Comparison of ENCODE assay signal across 17 mouse cellular contexts in genomic region chr12:8864830-8865229, GRCm38 (mm10). TPM values are rescaled to one million over a fixed set of nuclear protein-coding genes. Genes with fewer than 3 reads are reported as not detected.
DNase-seq lines count a peak whose midpoint lies in the region; ATAC-seq and TF ChIP-seq lines count a peak whose summit lies in the region.
"Had no signal": no experiment of that assay in that cellular context is flagged by ENCODE, and none has a peak within 500 bp of the region (broad histone marks: within the 10 kb centered on the region; RNA-seq: fewer than 3 reads in every experiment).

No protein-coding gene starts in this region.

- intact Hi-C loops in gastrocnemius, adult 2 months (cut with DNase I) = loop anchor here (10.0 kb wide), 1 partner anchor 1360 kb away; no protein-coding TSS in a partner anchor

- ATAC-seq in inflammation-experienced regulatory T-cells, adult 6 months = no peak
- ATAC-seq: forebrain, embryonic 16.5 days had no signal

- H3K79me2 ChIP-seq in C2C12 (ENCODE audit: control insufficient read depth, insufficient read depth) = no peaks in the 10 kb centered on the region
- no peaks in the 10 kb centered on the region for H3K79me2 ChIP-seq in macrophage (ENCODE audit: inconsistent target)

- H3K27me3 ChIP-seq in C2C12 (ENCODE audit: control insufficient read depth, insufficient read depth, insufficient read length) = no peaks in the 10 kb centered on the region

- H3K36me3 ChIP-seq in C2C12 (ENCODE audit: control insufficient read depth, insufficient read depth) = no peaks in the 10 kb centered on the region
- no peaks in the 10 kb centered on the region for H3K36me3 ChIP-seq in macrophage (ENCODE audit: inconsistent target)
- H3K36me3 ChIP-seq: hindbrain, embryonic 10.5 days had no signal

- no peak for DNase-seq in gastrocnemius, adult 2 months
- DNase-seq in gastrocnemius, postnatal 25 days = no peak
- DNase-seq in c-Kit-positive CD71-negative TER-119-negative erythroid progenitor cells, embryonic 14.5 days (ENCODE audit: low read depth) = peak; percentile 60
- DNase-seq in cerebellum, adult 8-10 months = no peak
- DNase-seq in B cell, adult 2 months = no peak
- DNase-seq: cerebellum, postnatal 36 days; kidney, adult 18-20 months; right cerebral cortex, postnatal 14 days; thymus, postnatal 25 days had no signal

- H3ac ChIP-seq in C2C12 (ENCODE audit: control insufficient read depth, insufficient read length, low read depth) = peak overlapping the region; percentile 13

- TF ChIP-seq CTCF in gastrocnemius, adult 2 months (IDR thresholded peaks at IDR 0.05) = no peak
- no peak for TF ChIP-seq CTCF in C2C12 (IDR thresholded peaks at IDR 0.05; ENCODE audit: control insufficient read depth, insufficient read depth, insufficient read length)

- no peak overlapping the region for H3K4me3 ChIP-seq in gastrocnemius, adult 2 months
- no peak overlapping the region for H3K4me3 ChIP-seq in C2C12 (ENCODE audit: insufficient read depth, poor library complexity, severe bottlenecking)
- no peak overlapping the region for H3K4me3 ChIP-seq in macrophage (ENCODE audit: inconsistent target)
- H3K4me3 ChIP-seq: hindbrain, embryonic 10.5 days; layer of hippocampus, adult 2 months; megakaryocyte, embryonic 14.5 days had no signal

- 2% methylated on average over 3 of the region's 3 CpGs for WGBS in macrophage (ENCODE audit: missing documents)

- H3K27ac ChIP-seq in gastrocnemius, adult 2 months = peak overlapping the region; percentile 40; the same call in 1 of the 2 replicates
- peak overlapping the region; percentile 79 for H3K27ac ChIP-seq in macrophage
- H3K27ac ChIP-seq: hindbrain, embryonic 10.5 days; layer of hippocampus, adult 2 months; liver, embryonic 14.5 days had no signal

- H3K79me3 ChIP-seq in C2C12 (ENCODE audit: low read depth) = no peaks in the 10 kb centered on the region

TF ChIP-seq in C2C12, 6 proteins besides CTCF, POLR2A, EP300 and RAD21:
- TF ChIP-seq FOSL1 (IDR thresholded peaks at IDR 0.05; ENCODE audit: insufficient read depth, low read length, poor library complexity, severe bottlenecking) (no peak), USF1 (IDR thresholded peaks at IDR 0.05; ENCODE audit: low read depth) (no peak), MYOG (IDR thresholded peaks at IDR 0.05; ENCODE audit: control insufficient read depth, extremely low read depth, insufficient read length) (no peak), MAX (IDR thresholded peaks at IDR 0.05) (no peak), MYOD1 (IDR thresholded peaks at IDR 0.05; ENCODE audit: control insufficient read depth, insufficient read length, low read depth) (peak; percentile 6), CEBPB (IDR thresholded peaks at IDR 0.05; ENCODE audit: low read depth) (peak; percentile 72)

RNA-seq across cellular contexts. Expression of gene Laptm4a, which starts 56.6 kb away (rescaled TPM):
- 100 to 1,000 TPM; 195 to 263 TPM for total RNA-seq in gastrocnemius, adult 2 months (2021)
- 100 to 1,000 TPM; 222 to 266 TPM for total RNA-seq in gastrocnemius, postnatal 25 days (2021)
- polyA plus RNA-seq in C2C12 (2012; fragmentation: generic; extraction: Trizol) (253 TPM), macrophage (2018) (297 to 494 TPM (median 475 TPM) in 3 replicates)
- 100 to 1,000 TPM in 4 of 26 experiments, 10 to 100 TPM in 22; 42.5 to 160 (median 85.9) TPM for total RNA-seq in macrophage (2018; cell fraction: chromatin; rRNA removed)
- 100 to 1,000 TPM; 277 to 410 (median 349) TPM for total RNA-seq in macrophage (2018; cell fraction: cytosol; rRNA removed)
- 100 to 1,000 TPM; 162 to 341 (median 212) TPM for total RNA-seq in macrophage (2018; cell fraction: nucleus; rRNA removed)
- polyA plus RNA-seq in inflammation-experienced regulatory T-cells, adult 6 months (2017; shearing (Covaris generic)) = 100 to 1,000 TPM; 117 to 185 (median 137) TPM
